Mouse (Mus musculus) heart, embryonic 11.5 days (tissue): ENCODE data around the gene Wnt5b. TPM values are rescaled to one million over a fixed set of nuclear protein-coding genes. Genes with fewer than 3 reads are reported as not detected.
A peak's percentile ranks its signal among the peaks of the same experiment; 100 is the strongest.

Source experiments
- ATAC-seq: fragments of 200-750 bp; cut with Nextera tagmentation; replicated peaks from 2 replicates; pipeline ENCODE4 v1.8.0; 2017; ENCODE audit warnings: moderate library complexity; ENCODE audit not compliant: insufficient number of reproducible peaks, low FRiP score, low TSS enrichment
- H3K27ac ChIP-seq: fragments of 300-500 bp; sonication (generic); 2 replicates; pipeline ENCODE4 v1.5.1; 2014; ENCODE audit warnings: mild to moderate bottlenecking, low read depth, low read length
- H3K27me3 ChIP-seq: fragments of 300-500 bp; sonication (generic); 2 replicates; pipeline ENCODE4 v1.6.1; 2014; ENCODE audit warnings: mild to moderate bottlenecking, low read length, mixed read lengths; ENCODE audit not compliant: control insufficient read depth, insufficient read depth
- H3K36me3 ChIP-seq: fragments of 300-500 bp; sonication (generic); 2 replicates; pipeline ENCODE4 v1.6.1; 2014; ENCODE audit warnings: mild to moderate bottlenecking, low read length, moderate library complexity, mixed read lengths; ENCODE audit not compliant: control insufficient read depth, insufficient read depth
- H3K4me1 ChIP-seq: fragments of 300-500 bp; sonication (generic); 2 replicates; pipeline ENCODE4 v1.6.1; 2014; ENCODE audit warnings: low read length; ENCODE audit not compliant: control insufficient read depth, insufficient read depth
- H3K4me2 ChIP-seq: fragments of 300-500 bp; sonication (generic); 2 replicates; pipeline ENCODE4 v1.6.1; 2014; ENCODE audit warnings: mild to moderate bottlenecking, moderate library complexity
- H3K4me3 ChIP-seq: fragments of 300-500 bp; sonication (generic); 2 replicates; pipeline ENCODE4 v1.5.1; 2014; ENCODE audit warnings: low read depth, low read length
- H3K9ac ChIP-seq: fragments of 300-500 bp; sonication (generic); 2 replicates; pipeline ENCODE4 v1.6.1; 2014; ENCODE audit warnings: mild to moderate bottlenecking, low read depth, low read length, moderate library complexity
- H3K9me3 ChIP-seq: fragments of 300-500 bp; sonication (generic); replicated peaks from 2 replicates; pipeline ENCODE4 v1.6.1; 2016; ENCODE audit warnings: low read length; ENCODE audit not compliant: control insufficient read depth
- WGBS: fragments of 180-500 bp; shearing (Covaris S2); extraction: QIAGEN DNeasy Blood & Tissue Kit; methylation state at CpG from one replicate; pipeline ENCODE4 v1.1.7; 2014; ENCODE audit not compliant: insufficient replicate concordance; 5-methylcytosine and 5-hydroxymethylcytosine counted together
- polyA plus RNA-seq: library from polyadenylated mRNA; unstranded; fragments of >200 nt; fragmentation: Nextera tagmentation; extraction: Ambion mirVana; gene quantifications from 2 replicates; pipeline ENCODE4 v1.2.1, GENCODE M21; 2014

Wnt5b gene
- polyA plus RNA-seq, result 6.8 and 7.3 TPM in 2 replicates

- H3K4me3 ChIP-seq, result peak within 1 kb of the TSS; percentile 75
- no peaks in the 10 kb centered on the region for H3K36me3 ChIP-seq
- peak within 1 kb of the TSS; percentile 71 for H3K9ac ChIP-seq
- no peaks in the 10 kb centered on the region for H3K9me3 ChIP-seq
- under 1% methylated on average over 87 of the region's 120 CpGs for WGBS
- peak; percentile 23 for ATAC-seq
- peaks cover 40% of the 10 kb centered on the region for H3K27me3 ChIP-seq
- H3K27ac ChIP-seq, result 0 out of 2 replicates have a peak within 1 kb of the TSS, but pooled peaks have one; percentile 10
- peak within 1 kb of the TSS; percentile 98 for H3K4me2 ChIP-seq
- peaks cover 7% of the 10 kb centered on the region; the same call in 1 of the 2 replicates for H3K4me1 ChIP-seq
These were observed at the start of gene Wnt5b for GRCm38 (mm10) chr6:119543803-119544517. Wnt5b (minus strand) TSS chr6:119544347.

- WGBS, result 95% methylated on average over 2 of the region's 2 CpGs
- no peak for ATAC-seq
- Histone ChIP-seq H3K9me3 (no peaks in the 10 kb centered on the region), H3K27me3 (no peaks in the 10 kb centered on the region), H3K4me1 (peaks cover 16% of the 10 kb centered on the region), H3K4me3 (no peak overlapping the region), H3K36me3 (no peaks in the 10 kb centered on the region), H3K9ac (no peak overlapping the region), H3K4me2 (no peak overlapping the region), H3K27ac (peak overlapping the region; percentile 12; the same call in 1 of the 2 replicates)
These were observed 46.7 kb upstream of the Wnt5b start for GRCm38 (mm10) chr6:119590872-119591271.

GRCm38 (mm10) chr6:119587897-119588296 lies 43.8 kb upstream of the Wnt5b start:
- ATAC-seq, result no peak
- Histone ChIP-seq H3K9ac (no peak overlapping the region), H3K36me3 (no peaks in the 10 kb centered on the region), H3K4me3 (no peak overlapping the region), H3K4me2 (no peak overlapping the region), H3K27ac (no peak overlapping the region), H3K27me3 (no peaks in the 10 kb centered on the region), H3K4me1 (peaks cover 28% of the 10 kb centered on the region), H3K9me3 (no peaks in the 10 kb centered on the region)
- WGBS, result 86% methylated on average over 2 of the region's 2 CpGs

GRCm38 (mm10) chr6:119587454-119587853 lies 43.3 kb upstream of the Wnt5b start:
- Histone ChIP-seq H3K9ac (no peak overlapping the region), H3K36me3 (no peaks in the 10 kb centered on the region), H3K9me3 (no peaks in the 10 kb centered on the region), H3K27ac (no peak overlapping the region), H3K4me2 (no peak overlapping the region), H3K27me3 (no peaks in the 10 kb centered on the region), H3K4me3 (no peak overlapping the region), H3K4me1 (peaks cover 28% of the 10 kb centered on the region)
- ATAC-seq, result no peak

- no peaks in the 10 kb centered on the region for H3K36me3 ChIP-seq
- H3K4me3 ChIP-seq, result no peak overlapping the region
- H3K9me3 ChIP-seq, result no peaks in the 10 kb centered on the region
- no peak overlapping the region for H3K4me2 ChIP-seq
- peak overlapping the region; percentile 37 for H3K27ac ChIP-seq
- H3K4me1 ChIP-seq, result peaks cover 28% of the 10 kb centered on the region
- no peak for ATAC-seq
- no peaks in the 10 kb centered on the region for H3K27me3 ChIP-seq
- WGBS, result 60% methylated on average over 5 of the region's 5 CpGs
- no peak overlapping the region for H3K9ac ChIP-seq
These were observed 41.7 kb upstream of the Wnt5b start for GRCm38 (mm10) chr6:119585652-119586375.

- H3K4me2 ChIP-seq, result no peak overlapping the region
- no peaks in the 10 kb centered on the region for H3K36me3 ChIP-seq
- no peaks in the 10 kb centered on the region for H3K9me3 ChIP-seq
- H3K27ac ChIP-seq, result no peak overlapping the region
- no peaks in the 10 kb centered on the region for H3K27me3 ChIP-seq
- no peak overlapping the region for H3K9ac ChIP-seq
- ATAC-seq, result no peak
- H3K4me3 ChIP-seq, result no peak overlapping the region
- peaks cover 21% of the 10 kb centered on the region for H3K4me1 ChIP-seq
- WGBS, result 75% methylated on average over 1 of the region's 1 CpGs
These were observed 39.9 kb upstream of the Wnt5b start for GRCm38 (mm10) chr6:119584061-119584460.

GRCm38 (mm10) chr6:119583165-119583564 lies 39.0 kb upstream of the Wnt5b start:
- 82% methylated on average over 5 of the region's 5 CpGs for WGBS
- Histone ChIP-seq H3K27ac (no peak overlapping the region), H3K4me3 (no peak overlapping the region), H3K4me1 (peaks cover 21% of the 10 kb centered on the region), H3K36me3 (no peaks in the 10 kb centered on the region), H3K4me2 (no peak overlapping the region), H3K27me3 (no peaks in the 10 kb centered on the region), H3K9ac (no peak overlapping the region), H3K9me3 (no peaks in the 10 kb centered on the region)
- ATAC-seq, result no peak

GRCm38 (mm10) chr6:119576706-119577105 lies 32.6 kb upstream of the Wnt5b start:
- H3K36me3 ChIP-seq, result peaks cover 9% of the 10 kb centered on the region
- no peak overlapping the region for H3K4me3 ChIP-seq
- H3K4me2 ChIP-seq, result no peak overlapping the region
- no peak for ATAC-seq
- H3K27ac ChIP-seq, result no peak overlapping the region
- no peaks in the 10 kb centered on the region for H3K27me3 ChIP-seq
- H3K9ac ChIP-seq, result no peak overlapping the region
- WGBS, result 90% methylated on average over 4 of the region's 4 CpGs
- H3K4me1 ChIP-seq, result peaks cover 4% of the 10 kb centered on the region; the same call in 1 of the 2 replicates
- H3K9me3 ChIP-seq, result no peaks in the 10 kb centered on the region
